Mouse (Mus musculus) bone marrow macrophage, adult 2 months (primary cell): ENCODE measurements at regions not wholly inside any gene's neighbourhood (a gene's known extent, or its start where the extent isn't known, plus 50 kb on each side); places are given as distances from the start of the nearest gene placed in this dataset.

Source experiments
- H3K27ac ChIP-seq: 2 replicates; pipeline ENCODE4 v1.5.1; 2012; ENCODE audit warnings: low read depth, low read length; ENCODE audit not compliant: insufficient read depth
- H3K4me1 ChIP-seq: 2 replicates; pipeline ENCODE4 v1.6.1; 2012; ENCODE audit warnings: low read length; ENCODE audit not compliant: control insufficient read depth, insufficient read depth
- H3K4me3 ChIP-seq: 2 replicates; pipeline ENCODE4 v1.5.1; 2012; ENCODE audit warnings: mild to moderate bottlenecking, low read length, moderate library complexity; ENCODE audit not compliant: insufficient read depth
- CTCF ChIP-seq: IDR thresholded peaks from 2 replicates; pipeline ENCODE4 v1.5.1; 2012; ENCODE audit warnings: low read depth, mild to moderate bottlenecking, low read length, moderate library complexity
- POLR2A ChIP-seq: IDR thresholded peaks from 2 replicates; pipeline ENCODE4 v1.6.1; 2012; ENCODE audit warnings: mild to moderate bottlenecking, low read depth, low read length, borderline replicate concordance

GRCm38 (mm10) chr16:86011051-86011450, 109.4 kb upstream of the Adamts5 start:
- no peak for TF ChIP-seq POLR2A
- no peak for TF ChIP-seq CTCF
- Histone ChIP-seq H3K4me1 (no peaks in the 10 kb centered on the region), H3K27ac (no peak overlapping the region), H3K4me3 (no peak overlapping the region)

- Histone ChIP-seq H3K27ac (no peak overlapping the region), H3K4me1 (no peaks in the 10 kb centered on the region), H3K4me3 (no peak overlapping the region)
- TF ChIP-seq POLR2A, result no peak
- TF ChIP-seq CTCF, result no peak
These were observed 108.2 kb upstream of the Adamts5 start for GRCm38 (mm10) chr16:86009638-86010329.

GRCm38 (mm10) chr16:86007799-86008198, 106.2 kb upstream of the Adamts5 start:
- TF ChIP-seq CTCF, result no peak
- TF ChIP-seq POLR2A, result no peak

GRCm38 (mm10) chr16:86000846-86001245, 99.2 kb upstream of the Adamts5 start:
- no peak for TF ChIP-seq POLR2A
- no peak for TF ChIP-seq CTCF
- Histone ChIP-seq H3K27ac (no peak overlapping the region), H3K4me3 (no peak overlapping the region), H3K4me1 (no peaks in the 10 kb centered on the region)

More at GRCm38 (mm10) chr16:86007799-86008198, 106.2 kb upstream of the Adamts5 start:
- Histone ChIP-seq H3K4me1 (no peaks in the 10 kb centered on the region), H3K27ac (no peak overlapping the region), H3K4me3 (no peak overlapping the region)

GRCm38 (mm10) chr16:85985841-85986240, 84.2 kb upstream of the Adamts5 start:
- H3K4me3 ChIP-seq, result no peak overlapping the region
- no peak overlapping the region for H3K27ac ChIP-seq
- TF ChIP-seq CTCF (no peak), POLR2A (no peak)
- H3K4me1 ChIP-seq, result no peaks in the 10 kb centered on the region

- H3K27ac ChIP-seq, result no peak overlapping the region
- H3K4me3 ChIP-seq, result no peak overlapping the region
- TF ChIP-seq POLR2A (no peak), CTCF (no peak)
- H3K4me1 ChIP-seq, result no peaks in the 10 kb centered on the region
These were observed 75.5 kb upstream of the Adamts5 start for GRCm38 (mm10) chr16:85977102-85977501.

- no peak for TF ChIP-seq CTCF
- TF ChIP-seq POLR2A, result no peak
- Histone ChIP-seq H3K4me1 (no peaks in the 10 kb centered on the region), H3K4me3 (no peak overlapping the region)
These were observed 65.3 kb upstream of the Adamts5 start for GRCm38 (mm10) chr16:85966892-85967444.

GRCm38 (mm10) chr16:85966251-85966650, 64.6 kb upstream of the Adamts5 start:
- H3K4me1 ChIP-seq, result no peaks in the 10 kb centered on the region
- no peak overlapping the region for H3K27ac ChIP-seq
- TF ChIP-seq CTCF (no peak), POLR2A (no peak)
- H3K4me3 ChIP-seq, result no peak overlapping the region

More at GRCm38 (mm10) chr16:85966892-85967444, 65.3 kb upstream of the Adamts5 start:
- H3K27ac ChIP-seq, result no peak overlapping the region

- H3K4me1 ChIP-seq, result no peaks in the 10 kb centered on the region
- no peak for TF ChIP-seq CTCF
- no peak for TF ChIP-seq POLR2A
- H3K4me3 ChIP-seq, result no peak overlapping the region
- H3K27ac ChIP-seq, result no peak overlapping the region
These were observed 63.0 kb upstream of the Adamts5 start for GRCm38 (mm10) chr16:85964352-85965210.

- Histone ChIP-seq H3K27ac (no peak overlapping the region), H3K4me3 (no peak overlapping the region), H3K4me1 (no peaks in the 10 kb centered on the region)
- TF ChIP-seq CTCF (no peak), POLR2A (no peak)
These were observed 54.5 kb upstream of the Adamts5 start for GRCm38 (mm10) chr16:85956006-85956562.
